Mouse (Mus musculus) cerebellum, adult (tissue): Measurements from ENCODE around the gene Trpv4.

Experiments used
- ATAC-seq: cut with Nextera tagmentation; 2 replicates; pipeline ENCODE4 v1.9.2; 2017; ENCODE audit warnings: mild to moderate bottlenecking, moderate library complexity, mixed read lengths; ENCODE audit not compliant: insufficient number of reproducible peaks, low FRiP score, low TSS enrichment

Trpv4 gene

DNA sequence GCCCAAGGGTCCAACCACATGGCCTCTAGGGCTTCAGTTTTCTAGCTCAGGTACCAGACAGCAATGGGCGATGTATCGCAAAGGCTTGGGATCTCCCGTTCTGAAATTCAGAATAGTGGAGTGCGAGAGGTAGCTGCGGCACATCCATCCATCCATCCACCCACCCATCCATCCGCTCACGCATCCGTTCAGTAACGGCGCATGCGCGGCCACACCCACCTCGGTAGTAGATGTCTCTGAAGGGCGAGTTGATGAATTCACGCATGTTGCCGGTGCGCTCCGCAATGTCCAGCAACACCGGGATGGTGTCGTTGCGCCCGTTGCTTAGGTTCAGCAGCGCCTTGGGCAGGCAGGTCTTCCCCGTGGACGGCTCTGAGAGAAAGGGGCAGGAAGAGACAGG, 22.1 kb downstream of the Trpv4 start:
- no peak for ATAC-seq

GRCm38 (mm10) chr5:114631336-114631735, 26.9 kb downstream of the Trpv4 start:
- no peak for ATAC-seq

- ATAC-seq = no peak
These were observed 32.6 kb downstream of the Trpv4 start for GRCm38 (mm10) chr5:114625590-114625989.

GRCm38 (mm10) chr5:114620305-114620704, 37.9 kb downstream of the Trpv4 start:
- ATAC-seq = no peak

GRCm38 (mm10) chr5:114618851-114619250, 39.4 kb downstream of the Trpv4 start:
- ATAC-seq = no peak

- ATAC-seq = no peak
These were observed 40.4 kb downstream of the Trpv4 start for GRCm38 (mm10) chr5:114617809-114618208.

DNA sequence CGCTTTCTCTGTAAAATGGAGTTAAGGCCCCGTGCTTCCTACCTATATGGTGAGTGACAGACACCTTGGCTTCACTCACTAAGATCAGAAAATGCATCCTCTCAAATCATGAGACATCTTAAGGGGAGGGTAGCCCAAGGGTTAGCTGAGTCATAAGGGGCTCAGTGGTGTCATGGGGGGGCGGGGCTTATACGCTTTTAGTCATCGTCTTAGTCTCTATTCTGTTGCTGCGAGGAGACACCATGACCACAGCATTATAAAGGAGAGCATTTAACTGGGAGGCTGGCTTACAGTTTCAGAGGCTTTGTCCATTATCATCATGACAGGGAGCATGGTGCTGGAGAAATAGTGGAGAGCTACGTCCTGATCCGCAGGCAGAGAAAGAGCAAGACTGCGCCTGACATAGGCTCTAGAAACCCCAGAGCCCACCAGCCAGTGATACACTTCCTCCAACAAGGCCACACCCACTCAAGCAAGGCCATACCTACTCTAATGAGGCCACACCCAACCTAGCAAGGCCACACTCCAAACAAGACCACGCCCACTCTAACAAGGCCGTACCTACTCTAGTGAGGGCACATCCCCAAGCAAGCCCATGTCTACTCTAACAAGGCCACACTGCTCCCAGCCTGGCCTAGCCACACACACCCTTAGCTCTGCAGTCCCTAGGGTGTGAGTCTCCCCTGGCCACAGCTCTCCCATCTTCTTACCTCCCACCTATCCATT, 41.7 kb downstream of the Trpv4 start:
- no peak for ATAC-seq

DNA sequence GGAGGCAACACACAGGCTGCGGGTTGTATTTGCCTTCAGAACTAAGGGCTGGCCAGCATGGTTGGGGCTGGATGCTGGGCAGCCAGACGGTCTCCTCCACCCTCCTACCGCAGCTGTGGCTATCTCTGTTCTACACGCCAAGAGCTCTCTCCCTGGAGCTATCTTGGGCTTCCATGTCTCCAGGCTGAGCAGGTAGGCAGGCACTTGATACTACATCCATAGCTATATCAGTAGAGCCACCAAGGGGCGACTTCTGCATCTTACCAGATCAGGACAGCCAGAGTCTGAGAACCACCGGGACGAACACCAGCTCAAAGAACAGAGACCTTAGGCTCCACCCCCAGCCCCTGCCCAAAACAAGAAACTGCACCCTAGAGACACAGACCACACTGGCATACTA, 43.4 kb downstream of the Trpv4 start:
- ATAC-seq = no peak

GRCm38 (mm10) chr5:114611968-114612608, 46.1 kb downstream of the Trpv4 start:
- no peak for ATAC-seq

DNA sequence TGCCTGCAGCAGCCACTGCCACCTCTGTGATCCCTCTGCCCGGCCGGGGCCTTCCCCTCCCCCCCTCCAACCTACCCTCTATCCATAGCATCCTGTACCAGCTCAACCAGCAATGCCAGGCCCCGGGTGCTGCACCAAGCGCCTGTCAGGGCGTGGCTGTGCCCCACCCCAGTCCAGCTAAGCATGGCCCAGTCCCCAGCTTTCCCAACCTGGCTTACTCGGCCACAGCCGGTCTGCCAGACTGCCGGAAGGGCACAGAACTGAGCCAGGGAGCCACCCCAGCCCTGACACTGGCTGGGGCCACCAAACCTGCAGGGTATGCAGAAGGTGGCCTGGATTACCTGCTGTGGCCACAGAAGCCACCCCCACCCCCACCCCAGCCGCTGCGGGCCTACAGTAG, 47.0 kb downstream of the Trpv4 start:
- no peak for ATAC-seq

DNA sequence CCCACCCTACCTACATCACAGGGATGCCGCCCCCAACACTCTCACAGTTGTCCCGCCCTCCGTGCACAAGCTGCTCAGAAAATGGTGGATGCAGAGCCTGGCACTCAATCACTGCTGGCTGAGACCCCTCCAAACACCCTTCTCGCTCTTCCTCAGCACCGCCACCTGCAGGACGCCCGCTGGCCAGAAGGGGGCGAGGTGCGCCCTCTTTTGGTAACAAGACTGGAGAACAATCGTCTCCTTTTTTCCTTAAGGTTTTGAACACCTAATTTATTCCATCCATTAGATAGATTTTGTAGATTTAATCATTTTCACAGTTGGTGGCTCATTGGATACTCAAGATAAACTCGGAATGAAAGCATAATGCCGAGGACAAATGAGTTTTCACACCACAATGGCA, 49.7 kb downstream of the Trpv4 start:
- ATAC-seq = no peak

DNA sequence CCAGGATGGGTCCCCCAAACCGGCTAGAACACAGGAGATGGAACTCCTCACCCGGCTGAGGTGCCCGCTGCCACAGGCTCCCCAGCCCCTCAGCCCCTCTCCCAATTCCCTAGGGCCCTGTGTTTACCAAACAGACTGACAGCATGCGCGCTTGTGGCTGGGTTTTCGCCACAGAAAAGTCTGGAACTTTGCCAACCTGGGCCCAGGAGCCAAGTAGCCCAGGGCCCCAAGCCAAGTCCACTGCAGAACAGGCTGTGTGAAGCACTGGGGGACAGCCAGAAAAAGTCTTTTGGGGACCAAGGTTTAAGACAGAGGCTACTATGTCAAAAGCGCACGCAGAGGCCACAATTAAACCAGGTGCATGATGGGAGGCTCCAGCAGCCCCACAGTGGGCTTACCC, 50.6 kb downstream of the Trpv4 start:
- no peak for ATAC-seq

GRCm38 (mm10) chr5:114605981-114606380, 52.2 kb downstream of the Trpv4 start:
- ATAC-seq = no peak

DNA sequence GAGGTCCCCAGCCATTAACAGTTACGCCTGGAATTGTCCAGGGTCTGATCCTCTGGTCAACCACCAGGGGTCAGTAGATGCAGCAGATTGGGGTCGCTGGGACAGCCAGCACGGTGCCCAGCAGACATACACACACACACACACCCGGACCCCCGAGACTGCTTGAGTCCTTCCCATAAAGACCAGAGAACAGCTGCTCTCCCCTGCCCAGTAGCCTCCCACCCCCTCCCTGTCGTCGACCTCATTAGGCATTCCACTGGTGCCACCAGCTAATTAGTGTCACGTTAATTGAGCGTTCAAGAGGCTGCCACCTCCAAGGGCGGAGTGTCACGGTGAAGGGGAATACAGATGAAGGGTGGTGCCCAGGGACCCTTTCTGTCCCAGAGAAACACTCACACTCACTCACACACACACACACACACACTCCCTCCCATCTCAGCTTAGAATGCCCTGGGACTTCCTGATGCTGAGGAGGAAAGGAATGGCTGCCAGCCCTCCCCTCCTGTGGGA, 53.4 kb downstream of the Trpv4 start:
- no peak for ATAC-seq

DNA sequence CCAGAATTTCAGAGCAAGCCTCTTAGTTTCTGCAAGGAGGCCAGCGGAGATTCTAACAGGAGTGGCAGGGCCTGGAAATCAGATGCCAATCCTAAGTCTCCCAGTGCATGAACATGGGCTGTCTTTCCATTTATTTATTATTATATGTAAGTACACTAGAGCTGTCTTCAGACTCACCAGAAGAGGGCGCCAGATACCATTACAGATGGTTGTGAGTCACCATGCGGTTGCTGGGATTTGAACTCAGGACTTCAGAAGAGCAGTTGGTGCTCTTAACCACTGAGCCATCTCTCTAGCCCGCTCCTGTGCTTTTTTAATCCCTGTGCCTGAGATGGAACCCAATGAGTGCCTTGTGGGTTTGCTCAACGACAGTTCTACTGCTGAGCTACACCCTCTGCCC, 54.2 kb downstream of the Trpv4 start:
- ATAC-seq = no peak

GRCm38 (mm10) chr5:114602012-114602411, 56.2 kb downstream of the Trpv4 start:
- no peak for ATAC-seq

GRCm38 (mm10) chr5:114597652-114598051, 60.6 kb downstream of the Trpv4 start:
- no peak for ATAC-seq

DNA sequence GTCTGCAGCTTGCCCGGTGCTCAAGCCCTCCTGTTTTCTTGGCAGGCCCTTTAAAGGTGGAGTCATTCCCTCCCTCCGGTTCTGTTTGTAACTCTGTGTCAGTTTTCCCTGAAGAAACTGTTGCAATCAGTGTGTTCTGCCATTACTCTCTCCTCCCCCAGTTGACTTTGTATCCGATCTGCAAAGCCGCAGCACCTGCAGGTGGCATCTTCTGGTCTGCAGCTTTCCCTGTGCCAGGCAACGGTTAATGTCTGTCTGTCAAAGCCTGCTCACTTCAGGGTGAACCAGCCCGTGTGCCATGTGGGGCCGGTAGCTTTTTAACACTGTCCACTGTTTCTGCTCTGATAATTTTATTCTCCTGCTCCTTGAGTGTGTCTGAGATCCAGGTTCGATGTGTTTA, 61.0 kb downstream of the Trpv4 start:
- ATAC-seq = no peak

- ATAC-seq = no peak
These were observed 61.6 kb downstream of the Trpv4 start for GRCm38 (mm10) chr5:114596604-114597003.

DNA sequence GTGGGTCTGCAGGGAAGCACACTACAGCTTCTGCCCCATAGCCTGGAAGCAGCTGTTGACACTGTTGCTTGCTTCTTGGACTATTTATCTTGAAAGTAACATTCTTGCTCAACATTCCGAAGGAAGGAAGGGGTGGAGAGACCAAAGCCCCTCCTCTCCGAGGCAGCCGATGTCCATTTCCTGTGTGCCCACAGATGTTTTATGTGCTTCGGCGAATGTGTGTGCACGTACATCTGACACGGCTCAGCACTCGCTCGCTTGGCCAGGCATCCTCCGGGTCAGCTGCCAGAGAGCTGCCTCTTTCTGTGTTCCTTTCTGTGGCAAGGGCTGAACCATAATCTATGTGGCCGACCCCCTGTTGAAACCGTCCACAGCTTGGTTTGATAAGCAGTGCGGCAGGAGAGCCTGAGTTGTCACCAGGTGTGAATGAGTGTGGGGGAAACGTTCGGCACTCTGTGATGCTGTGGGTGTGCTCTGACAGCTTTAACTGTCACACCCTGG, 63.4 kb downstream of the Trpv4 start:
- ATAC-seq = no peak

DNA sequence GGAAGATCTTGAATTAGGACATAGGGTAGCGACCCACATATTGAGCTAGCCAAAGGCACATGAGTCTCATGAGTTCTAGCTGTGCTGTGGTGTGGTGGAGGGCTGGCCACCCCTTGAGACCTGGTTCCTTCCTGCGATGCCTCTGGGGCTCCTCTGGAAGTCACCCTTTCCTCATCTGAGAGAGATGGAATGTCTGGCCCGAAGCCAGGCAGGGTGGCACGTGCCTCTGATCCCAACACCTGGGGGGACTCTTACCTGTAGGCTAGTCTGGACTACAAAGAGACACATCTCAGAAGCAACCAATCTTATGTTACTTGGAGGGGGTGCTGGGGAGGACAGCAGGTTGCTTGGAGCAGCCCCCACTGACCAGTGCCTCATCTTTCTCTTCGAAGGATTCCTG, 64.3 kb downstream of the Trpv4 start:
- ATAC-seq = no peak
